Mouse (Mus musculus) megakaryocyte, adult 5-6 weeks (primary cell): Measurements from ENCODE around the gene Zfp846. TPM values are rescaled to one million over a fixed set of nuclear protein-coding genes. Genes with fewer than 3 reads are reported as not detected.
A peak's percentile ranks its signal among the peaks of the same experiment; 100 is the strongest.
"Not testable (repeated sequence)": the region's sequence is repeated elsewhere in the genome, so short reads cannot be mapped to it uniquely, and the experiment has no call there.

Source experiments
- ATAC-seq: 2 replicates; pipeline ENCODE4 v1.8.0; 2016; ENCODE audit warnings: mild to moderate bottlenecking, inconsistent platforms; ENCODE audit not compliant: poor library complexity, severe bottlenecking
- total RNA-seq, 2 experiments: library from RNA; stranded (forward) in 1 of 2; stranded (reverse) in 1 of 2; fragments of 153-499, 151-499 nt in 1 of 2; fragments of 221-1000, 200-1000 nt in 1 of 2; gene quantifications; 2 replicates each; pipeline versions ENCODE4 v1.2.3 to v1.2.4; 2015 to 2017

Zfp846 gene
- total RNA-seq (2015) (11.7 and 12.8 TPM in 2 replicates), total RNA-seq (2017) (7.0 and 8.0 TPM in 2 replicates)

GRCm38 (mm10) chr9:20581175-20581634 lies at the start of gene Zfp846:
Gene Zfp846, plus strand, starts transcription at chr9:20581291.
- peak; percentile 99 for ATAC-seq

GRCm38 (mm10) chr9:20534326-20534926 lies 46.7 kb upstream of the Zfp846 start:
- ATAC-seq, result no peak

DNA sequence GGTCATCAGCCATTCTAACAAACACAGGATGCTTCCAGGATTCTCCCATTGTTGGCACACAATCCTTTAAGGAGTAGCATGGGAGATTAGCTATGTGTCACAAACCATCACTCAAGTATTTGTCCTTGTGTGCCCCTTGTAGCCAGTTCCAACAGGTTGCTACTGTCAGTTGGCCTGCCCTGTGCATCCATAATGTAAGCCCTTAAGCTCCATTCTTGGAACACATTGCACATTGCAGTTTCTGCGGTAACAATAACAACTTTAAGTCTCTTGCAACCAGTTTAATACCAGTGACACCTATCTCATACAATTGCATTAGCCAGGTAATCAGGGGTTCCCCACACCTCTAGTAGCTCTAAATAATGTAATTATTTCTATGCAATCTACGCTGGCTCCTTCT lies 44.5 kb upstream of the Zfp846 start:
- no peak for ATAC-seq

GRCm38 (mm10) chr9:20543496-20543895 lies 37.6 kb upstream of the Zfp846 start:
- ATAC-seq, result no peak

DNA sequence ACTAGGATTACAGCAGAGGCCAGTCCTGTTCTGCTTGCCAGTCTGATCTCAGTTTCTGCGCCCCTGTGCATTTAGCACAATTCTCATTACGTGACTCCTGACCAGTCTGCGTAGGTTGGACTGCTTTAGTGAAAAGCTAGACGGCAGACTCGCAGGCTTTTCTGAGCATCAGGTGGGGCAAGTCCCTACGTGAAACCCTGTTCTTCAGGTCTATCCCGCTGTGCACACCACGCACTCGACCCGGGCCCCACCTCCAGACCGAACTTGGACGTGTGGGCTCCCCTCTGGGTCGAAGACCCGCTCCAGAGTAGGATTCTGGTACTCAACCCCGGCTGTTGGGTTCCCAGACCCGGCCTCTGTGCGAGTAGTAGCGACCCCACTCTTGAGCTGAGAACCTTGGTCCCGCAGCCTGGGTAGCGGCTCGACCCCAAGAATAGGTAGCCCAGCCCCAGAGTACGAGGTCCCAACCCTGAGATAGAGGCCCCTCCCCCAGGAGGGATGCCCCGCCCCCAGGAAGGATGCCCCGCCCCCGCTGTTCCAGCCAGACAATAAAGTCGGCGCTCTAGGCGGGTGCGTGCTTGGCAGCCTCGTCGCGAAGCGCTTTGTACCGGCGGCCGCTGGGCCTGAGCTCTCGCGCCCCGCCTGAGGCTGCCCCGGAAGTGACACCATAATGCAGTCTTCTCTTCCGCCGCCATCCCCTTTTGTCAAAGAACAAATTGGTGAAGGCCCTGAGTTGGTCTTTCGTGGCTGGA lies 36.8 kb upstream of the Zfp846 start:
- ATAC-seq, result peak; percentile 94

GRCm38 (mm10) chr9:20545151-20545550 lies 35.9 kb upstream of the Zfp846 start:
- ATAC-seq, result peak; percentile 51

GRCm38 (mm10) chr9:20551781-20552275 lies 29.3 kb upstream of the Zfp846 start:
- no peak for ATAC-seq

DNA sequence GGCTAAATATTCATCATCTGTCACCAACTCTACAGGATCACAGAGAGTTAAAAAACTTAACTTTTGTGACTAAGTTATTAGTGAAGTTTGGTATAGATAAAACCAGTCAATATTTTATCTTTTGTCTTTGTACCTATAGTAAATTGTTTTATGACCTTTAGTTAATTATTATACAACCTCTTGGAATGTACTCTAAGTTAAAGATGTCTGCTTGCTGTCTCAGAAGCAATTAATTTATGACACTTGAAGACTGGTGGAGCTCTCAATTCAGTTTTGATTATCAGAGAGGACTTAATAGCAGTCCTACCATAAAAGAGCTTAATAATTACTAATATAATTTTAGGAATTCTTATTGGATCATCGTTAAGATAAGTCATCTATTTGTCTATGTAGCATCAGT lies 28.4 kb upstream of the Zfp846 start:
- no peak for ATAC-seq

DNA sequence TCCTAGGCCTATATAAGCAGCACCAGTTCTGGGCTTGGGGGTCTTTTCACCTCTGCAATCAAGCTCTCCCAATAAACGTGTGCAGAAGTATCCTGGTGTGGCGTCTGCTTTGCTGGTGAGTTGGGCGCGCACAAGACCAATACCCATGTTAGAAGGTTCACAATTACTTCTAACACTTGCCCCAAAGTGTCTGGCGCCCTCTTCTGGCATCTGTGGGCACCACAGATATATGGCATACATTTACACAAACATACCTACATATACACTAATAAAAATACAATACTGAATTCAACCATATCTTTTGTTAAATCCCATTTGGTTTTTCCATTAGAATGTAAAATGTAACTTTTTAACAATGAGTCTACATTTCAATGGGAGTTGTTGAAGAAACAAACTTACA lies 18.9 kb upstream of the Zfp846 start:
- ATAC-seq, result no peak

GRCm38 (mm10) chr9:20565326-20566030 lies 15.6 kb upstream of the Zfp846 start:
- not testable (repeated sequence) for ATAC-seq

- ATAC-seq, result no peak
Measured at GRCm38 (mm10) chr9:20571060-20571459, 10.0 kb upstream of the Zfp846 start.

GRCm38 (mm10) chr9:20576591-20576990 lies 4.5 kb upstream of the Zfp846 start:
- no peak for ATAC-seq

DNA sequence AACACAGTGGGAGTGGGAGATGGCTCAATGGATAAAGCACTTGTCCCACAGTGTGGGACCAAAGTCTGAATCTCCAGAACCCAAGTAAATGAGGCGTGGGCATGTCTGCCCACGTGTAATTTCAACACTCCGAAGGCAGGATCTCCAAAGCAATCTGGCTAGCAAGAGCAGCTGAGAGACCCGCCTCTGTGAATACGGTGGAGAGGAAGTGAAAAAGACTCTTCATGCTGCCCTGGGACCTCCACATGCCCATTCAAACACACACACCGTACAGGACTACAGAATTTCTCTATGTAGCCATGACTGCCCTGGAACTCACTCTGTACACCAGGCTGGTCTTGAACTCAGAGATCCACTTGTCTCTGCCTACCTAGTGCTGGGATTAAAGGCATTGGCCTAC lies 20.2 kb downstream of the Zfp846 start:
- peak; percentile 72 for ATAC-seq

GRCm38 (mm10) chr9:20606269-20606668 lies 25.2 kb downstream of the Zfp846 start:
- no peak for ATAC-seq

DNA sequence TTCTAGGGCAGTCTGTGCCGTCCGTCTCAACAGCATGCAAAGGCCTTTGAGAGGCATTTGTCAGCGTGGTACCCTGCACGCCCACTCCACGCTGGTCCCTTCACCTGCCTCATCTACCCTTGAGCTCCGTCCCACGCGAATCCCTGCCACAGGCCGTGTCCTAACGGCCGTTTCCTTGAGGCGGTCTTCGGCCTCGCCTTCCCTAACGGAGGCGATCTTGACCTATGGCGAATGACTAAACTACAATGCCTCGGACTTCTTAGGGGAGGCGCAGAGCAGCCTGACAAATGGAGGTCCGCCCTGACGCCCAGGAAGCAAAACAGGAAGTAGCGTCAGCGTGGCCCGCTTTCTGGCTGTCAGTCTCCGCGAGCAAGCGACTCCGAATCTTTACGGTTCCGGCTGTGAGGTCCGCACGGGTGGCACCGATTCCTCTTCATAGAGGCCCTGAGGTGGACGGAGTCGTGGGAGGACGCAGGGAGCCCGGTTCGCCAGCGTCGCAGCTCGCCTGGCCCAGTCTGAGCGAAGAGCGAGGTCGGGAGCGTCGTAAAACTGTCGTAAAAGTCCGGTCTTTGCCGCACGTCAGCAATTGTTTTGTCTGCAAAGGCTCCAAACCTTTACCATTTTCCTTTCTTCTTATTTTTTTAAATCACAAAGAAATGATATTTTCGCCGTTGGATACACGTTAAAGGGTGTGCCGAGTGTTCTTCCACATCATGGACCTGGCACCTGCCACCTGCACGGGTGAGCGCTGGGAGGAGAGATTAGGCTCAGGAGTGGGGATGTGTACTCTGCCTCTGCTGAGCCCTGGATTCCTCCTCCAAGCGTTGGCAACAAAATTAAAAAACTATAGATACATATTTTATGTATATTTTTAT lies 26.2 kb downstream of the Zfp846 start:
- peak; percentile 99 for ATAC-seq

DNA sequence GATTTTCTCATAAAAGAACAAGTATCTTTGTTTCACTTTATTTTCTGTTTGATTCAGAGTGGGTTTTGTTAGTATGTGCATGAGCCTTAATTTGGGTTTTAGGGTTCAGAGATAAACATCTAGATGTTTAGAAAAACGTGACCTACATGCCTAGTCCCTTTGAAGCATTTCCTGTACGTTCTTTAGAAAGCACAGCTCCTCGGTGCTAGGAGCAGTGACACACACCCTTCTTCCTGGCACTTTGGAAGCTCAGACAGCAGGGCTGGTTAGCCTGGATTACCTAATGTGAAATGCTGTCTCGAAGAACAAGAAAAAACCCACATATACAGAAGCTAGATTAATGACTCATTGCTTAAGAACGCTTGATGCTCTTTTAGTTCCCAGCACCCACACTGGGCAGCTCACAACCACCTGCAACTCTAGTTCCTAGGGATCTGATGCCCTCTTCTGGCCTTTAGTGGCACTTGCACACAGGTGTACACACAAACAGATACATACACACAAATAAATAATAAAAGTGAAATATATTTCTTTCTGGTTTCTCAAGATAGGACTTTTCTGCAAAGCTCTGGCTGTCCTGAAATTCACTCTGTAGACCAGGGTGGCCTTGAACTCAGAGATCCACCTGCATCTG lies 28.9 kb downstream of the Zfp846 start:
- ATAC-seq, result no peak

- ATAC-seq, result no peak
Measured at GRCm38 (mm10) chr9:20611976-20612375, 30.9 kb downstream of the Zfp846 start.

- no peak for ATAC-seq
Measured at GRCm38 (mm10) chr9:20616685-20617084, 35.6 kb downstream of the Zfp846 start.

DNA sequence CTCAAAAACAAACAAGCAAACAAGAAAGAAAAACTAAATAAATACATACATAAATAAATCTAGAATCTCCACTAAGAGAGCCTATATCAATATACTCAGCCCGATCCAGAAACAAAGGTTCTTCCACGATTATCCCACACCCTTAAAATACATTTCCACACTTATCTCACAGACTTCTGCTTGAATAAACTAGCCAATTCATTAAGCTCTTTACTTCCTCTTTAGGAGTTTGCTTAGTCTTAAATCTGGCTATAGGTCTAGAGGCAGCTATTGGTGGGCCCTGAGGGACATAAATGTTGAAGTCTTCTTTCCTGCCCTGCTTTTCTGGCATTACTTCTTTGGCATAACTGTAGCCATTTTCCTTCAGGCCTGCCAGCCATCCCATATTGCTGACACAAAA lies 50.2 kb downstream of the Zfp846 start:
- no peak for ATAC-seq

- not testable (repeated sequence) for ATAC-seq
Measured at GRCm38 (mm10) chr9:20635676-20636075, 54.6 kb downstream of the Zfp846 start.
